18 mouse cellular contexts compared by ENCODE assay signal in genomic region chr4:134362124-134362523, GRCm38 (mm10). TPM values are rescaled to one million over a fixed set of nuclear protein-coding genes. Genes with fewer than 3 reads are reported as not detected.
DNase-seq lines count a peak whose midpoint lies in the region; ATAC-seq and TF ChIP-seq lines count a peak whose summit lies in the region.
"Had no signal": no experiment of that assay in that cellular context is flagged by ENCODE, and none has a peak within 500 bp of the region (broad histone marks: within the 10 kb centered on the region; RNA-seq: fewer than 3 reads in every experiment).

No protein-coding gene starts in this region.

- no peak for DNase-seq in forebrain, embryonic 10.5 days (ENCODE audit: extremely low spot score, low spot score)
- DNase-seq in spleen, adult 2 months (ENCODE audit: low read depth in 1 of 2, low spot score in 2 of 2), result no peak
- no peak for DNase-seq in spleen, postnatal 14 days (ENCODE audit: low spot score in 2 of 2)
- DNase-seq in layer of hippocampus, adult 8-10 months (ENCODE audit: low spot score in 2 of 2), result no peak
- DNase-seq: gastrocnemius, postnatal 25 days had no signal

- WGBS in forebrain, embryonic 12.5 days, result 73% methylated on average over 9 of the region's 9 CpGs
- 67% methylated on average over 9 of the region's 9 CpGs for WGBS in forebrain, embryonic 10.5 days
- 39% methylated on average over 9 of the region's 9 CpGs for WGBS in spleen, adult 2 months
- 46% methylated on average over 9 of the region's 9 CpGs for WGBS in heart, embryonic 13.5 days
- WGBS in intestine, embryonic 15.5 days, result 59% methylated on average over 9 of the region's 9 CpGs
- WGBS in hindbrain, embryonic 16.5 days, result 71% methylated on average over 9 of the region's 9 CpGs

- no peak overlapping the region for H3K4me2 ChIP-seq in forebrain, embryonic 12.5 days
- peak overlapping the region; percentile 42 for H3K4me2 ChIP-seq in heart, embryonic 13.5 days
- no peak overlapping the region for H3K4me2 ChIP-seq in intestine, embryonic 15.5 days (replicated peaks)
- no peak overlapping the region for H3K4me2 ChIP-seq in hindbrain, embryonic 16.5 days (ENCODE audit: low read length)
- H3K4me2 ChIP-seq: limb, embryonic 12.5 days had no signal

- H3K9ac ChIP-seq in forebrain, embryonic 12.5 days, result peak overlapping the region; percentile 25; the same call in 1 of the 2 replicates
- peak overlapping the region; percentile 50; the same call in 1 of the 2 replicates for H3K9ac ChIP-seq in heart, embryonic 13.5 days
- no peak overlapping the region for H3K9ac ChIP-seq in intestine, embryonic 15.5 days
- no peak overlapping the region for H3K9ac ChIP-seq in hindbrain, embryonic 16.5 days (ENCODE audit: low read depth, low read length)
- H3K9ac ChIP-seq: limb, embryonic 12.5 days; liver, embryonic 15.5 days had no signal

- H3K4me3 ChIP-seq in forebrain, embryonic 12.5 days (replicated peaks), result no peak overlapping the region
- H3K4me3 ChIP-seq in forebrain, embryonic 10.5 days, result no peak overlapping the region
- no peak overlapping the region for H3K4me3 ChIP-seq in spleen, adult 2 months (ENCODE audit: extremely low read depth, insufficient read depth, insufficient read length)
- H3K4me3 ChIP-seq in heart, embryonic 13.5 days, result no peak overlapping the region
- no peak overlapping the region for H3K4me3 ChIP-seq in intestine, embryonic 15.5 days (replicated peaks)
- no peak overlapping the region for H3K4me3 ChIP-seq in hindbrain, embryonic 16.5 days (ENCODE audit: low read length)
- H3K4me3 ChIP-seq: limb, embryonic 12.5 days; liver, embryonic 15.5 days; myocyte had no signal

- H3K9me3 ChIP-seq in forebrain, embryonic 12.5 days, result no peaks in the 10 kb centered on the region
- no peaks in the 10 kb centered on the region for H3K9me3 ChIP-seq in forebrain, embryonic 10.5 days
- no peaks in the 10 kb centered on the region for H3K9me3 ChIP-seq in heart, embryonic 13.5 days
- no peaks in the 10 kb centered on the region for H3K9me3 ChIP-seq in intestine, embryonic 15.5 days
- H3K9me3 ChIP-seq in hindbrain, embryonic 16.5 days (ENCODE audit: control insufficient read depth, low read length), result no peaks in the 10 kb centered on the region
- H3K9me3 ChIP-seq: limb, embryonic 12.5 days; liver, embryonic 15.5 days; midbrain, embryonic 10.5 days had no signal

- no peak overlapping the region for H3K27ac ChIP-seq in forebrain, embryonic 12.5 days
- no peak overlapping the region for H3K27ac ChIP-seq in forebrain, embryonic 10.5 days
- peak overlapping the region; percentile 82 for H3K27ac ChIP-seq in spleen, adult 2 months (ENCODE audit: insufficient read depth, low read length)
- peak overlapping the region; percentile 9; the same call in 1 of the 2 replicates for H3K27ac ChIP-seq in heart, embryonic 13.5 days (replicated peaks)
- peak overlapping the region; percentile 27 for H3K27ac ChIP-seq in intestine, embryonic 15.5 days
- no peak overlapping the region for H3K27ac ChIP-seq in hindbrain, embryonic 16.5 days (ENCODE audit: low read depth, low read length)
- H3K27ac ChIP-seq: hindbrain, postnatal 0 days; liver, embryonic 15.5 days; midbrain, embryonic 10.5 days had no signal

- no peaks in the 10 kb centered on the region for H3K36me3 ChIP-seq in forebrain, embryonic 12.5 days (replicated peaks)
- H3K36me3 ChIP-seq in forebrain, embryonic 10.5 days (replicated peaks), result no peaks in the 10 kb centered on the region
- H3K36me3 ChIP-seq in spleen, adult 2 months (ENCODE audit: control insufficient read depth, insufficient read depth, low read length), result no peaks in the 10 kb centered on the region
- H3K36me3 ChIP-seq in heart, embryonic 13.5 days, result no peaks in the 10 kb centered on the region
- no peaks in the 10 kb centered on the region for H3K36me3 ChIP-seq in intestine, embryonic 15.5 days
- H3K36me3 ChIP-seq in hindbrain, embryonic 16.5 days (ENCODE audit: control insufficient read depth, insufficient read depth, low read length), result no peaks in the 10 kb centered on the region
- H3K36me3 ChIP-seq: limb, embryonic 12.5 days; liver, embryonic 15.5 days; midbrain, embryonic 10.5 days had no signal

- no peak for ATAC-seq in forebrain, embryonic 12.5 days (ENCODE audit: low FRiP score)
- ATAC-seq in heart, embryonic 13.5 days (ENCODE audit: extremely low read depth, insufficient number of reproducible peaks, low FRiP score, low TSS enrichment), result no peak
- no peak for ATAC-seq in intestine, embryonic 15.5 days
- ATAC-seq in hindbrain, embryonic 16.5 days, result no peak
- ATAC-seq: forebrain, embryonic 16.5 days; hindbrain, postnatal 0 days had no signal

- H3K27me3 ChIP-seq in forebrain, embryonic 12.5 days, result peaks cover 48% of the 10 kb centered on the region
- peaks cover 89% of the 10 kb centered on the region for H3K27me3 ChIP-seq in forebrain, embryonic 10.5 days (ENCODE audit: poor library complexity, severe bottlenecking)
- no peaks in the 10 kb centered on the region for H3K27me3 ChIP-seq in spleen, adult 2 months (ENCODE audit: control insufficient read depth, insufficient read depth, low read length)
- H3K27me3 ChIP-seq in heart, embryonic 13.5 days (replicated peaks), result peaks cover 31% of the 10 kb centered on the region
- H3K27me3 ChIP-seq in intestine, embryonic 15.5 days (replicated peaks), result no peaks in the 10 kb centered on the region
- no peaks in the 10 kb centered on the region for H3K27me3 ChIP-seq in hindbrain, embryonic 16.5 days (replicated peaks; ENCODE audit: control insufficient read depth, insufficient read depth, low read length)
- H3K27me3 ChIP-seq: CH12.LX had no signal

- TF ChIP-seq POLR2A in spleen, adult 2 months (IDR thresholded peaks at IDR 0.05; ENCODE audit: low read depth, low read length), result no peak

- peaks cover 8% of the 10 kb centered on the region for H3K4me1 ChIP-seq in forebrain, embryonic 12.5 days
- H3K4me1 ChIP-seq in forebrain, embryonic 10.5 days, result peaks cover 29% of the 10 kb centered on the region
- H3K4me1 ChIP-seq in spleen, adult 2 months (ENCODE audit: control insufficient read depth, insufficient read depth, insufficient read length), result peaks cover 38% of the 10 kb centered on the region; the same call in 1 of the 2 replicates
- H3K4me1 ChIP-seq in heart, embryonic 13.5 days, result peaks cover 29% of the 10 kb centered on the region
- peaks cover 25% of the 10 kb centered on the region for H3K4me1 ChIP-seq in intestine, embryonic 15.5 days (replicated peaks)
- peaks cover 4% of the 10 kb centered on the region for H3K4me1 ChIP-seq in hindbrain, embryonic 16.5 days (ENCODE audit: control insufficient read depth, insufficient read depth, low read depth, low read length)

- no peak for TF ChIP-seq CTCF in spleen, adult 2 months (IDR thresholded peaks at IDR 0.05; ENCODE audit: extremely low read depth, insufficient read depth, insufficient read length, insufficient replicate concordance)

RNA-seq across cellular contexts. Expression of gene Slc30a2, which starts 19.1 kb away (rescaled TPM):
- not detected in 2 replicates for polyA plus RNA-seq in forebrain, embryonic 12.5 days (2016; fragmentation: Nextera tagmentation; extraction: Ambion mirVana)
- not detected in 2 replicates for polyA plus RNA-seq in forebrain, embryonic 10.5 days (2016; fragmentation: Nextera tagmentation; extraction: Ambion mirVana)
- polyA plus RNA-seq in spleen, adult 2 months (2012; rRNA removed), result 1.5 and 4.0 TPM in 2 replicates
- polyA plus RNA-seq in heart, embryonic 13.5 days (2015; fragmentation: Nextera tagmentation; extraction: Ambion mirVana), result 0.11 and 0.19 TPM in 2 replicates
- polyA plus RNA-seq in intestine, embryonic 15.5 days (2015; fragmentation: Nextera tagmentation; extraction: Ambion mirVana), result 4.4 and 4.5 TPM in 2 replicates
- under 1 TPM in 1 of 4 experiments, not detected in 3; 0.49 TPM for total RNA-seq in layer of hippocampus, adult 8-10 months (2022)
- polyA plus RNA-seq in hindbrain, embryonic 16.5 days (2015; fragmentation: Nextera tagmentation; extraction: Ambion mirVana), result 0.17 and 0.25 TPM in 2 replicates
- total RNA-seq: hindbrain, postnatal 0 days; neutrophil, adult 5-6 weeks had no signal

RNA-seq across cellular contexts. Expression of gene Extl1, which starts 21.5 kb away (rescaled TPM):
- 0.32 and 0.37 TPM in 2 replicates for polyA plus RNA-seq in forebrain, embryonic 12.5 days (2016; fragmentation: Nextera tagmentation; extraction: Ambion mirVana)
- polyA plus RNA-seq in forebrain, embryonic 10.5 days (2016; fragmentation: Nextera tagmentation; extraction: Ambion mirVana), result 0.22 and 0.27 TPM in 2 replicates
- polyA plus RNA-seq in spleen, adult 2 months (2012; rRNA removed), result 7.2 and 8.5 TPM in 2 replicates
- 2.7 and 3.3 TPM in 2 replicates for polyA plus RNA-seq in heart, embryonic 13.5 days (2015; fragmentation: Nextera tagmentation; extraction: Ambion mirVana)
- 1.4 and 1.5 TPM in 2 replicates for polyA plus RNA-seq in intestine, embryonic 15.5 days (2015; fragmentation: Nextera tagmentation; extraction: Ambion mirVana)
- 10 to 100 TPM; 36.5 to 47.8 (median 42.9) TPM for total RNA-seq in layer of hippocampus, adult 8-10 months (2022)
- 0.65 and 0.66 TPM in 2 replicates for polyA plus RNA-seq in hindbrain, embryonic 16.5 days (2015; fragmentation: Nextera tagmentation; extraction: Ambion mirVana)

RNA-seq across cellular contexts. Expression of gene Pafah2, which starts 34.0 kb away (rescaled TPM):
- polyA plus RNA-seq in forebrain, embryonic 12.5 days (2016; fragmentation: Nextera tagmentation; extraction: Ambion mirVana), result 7.2 and 8.3 TPM in 2 replicates
- polyA plus RNA-seq in forebrain, embryonic 10.5 days (2016; fragmentation: Nextera tagmentation; extraction: Ambion mirVana), result 6.3 and 6.4 TPM in 2 replicates
- polyA plus RNA-seq in spleen, adult 2 months (2012; rRNA removed), result 3.8 and 4.9 TPM in 2 replicates
- polyA plus RNA-seq in heart, embryonic 13.5 days (2015; fragmentation: Nextera tagmentation; extraction: Ambion mirVana), result 9.0 and 9.9 TPM in 2 replicates
- 42.4 and 42.6 TPM in 2 replicates for polyA plus RNA-seq in intestine, embryonic 15.5 days (2015; fragmentation: Nextera tagmentation; extraction: Ambion mirVana)
- 10 to 100 TPM in 1 of 4 experiments, 1 to 10 TPM in 3; 5.5 to 10.5 (median 8.5) TPM for total RNA-seq in layer of hippocampus, adult 8-10 months (2022)
- 7.8 and 8.5 TPM in 2 replicates for polyA plus RNA-seq in hindbrain, embryonic 16.5 days (2015; fragmentation: Nextera tagmentation; extraction: Ambion mirVana)

RNA-seq across cellular contexts. Expression of gene Trim63, which starts 47.2 kb away (rescaled TPM):
- 0.17 and 0.27 TPM in 2 replicates for polyA plus RNA-seq in forebrain, embryonic 12.5 days (2016; fragmentation: Nextera tagmentation; extraction: Ambion mirVana)
- 0.22 and 0.84 TPM in 2 replicates for polyA plus RNA-seq in forebrain, embryonic 10.5 days (2016; fragmentation: Nextera tagmentation; extraction: Ambion mirVana)
- 0.12 and 0.32 TPM in 2 replicates for polyA plus RNA-seq in spleen, adult 2 months (2012; rRNA removed)
- 108 and 136 TPM in 2 replicates for polyA plus RNA-seq in heart, embryonic 13.5 days (2015; fragmentation: Nextera tagmentation; extraction: Ambion mirVana)
- 0.68 and 1.0 TPM in 2 replicates for polyA plus RNA-seq in intestine, embryonic 15.5 days (2015; fragmentation: Nextera tagmentation; extraction: Ambion mirVana)
- not detected for total RNA-seq in layer of hippocampus, adult 8-10 months (2022)
- 0.76 and 1.2 TPM in 2 replicates for polyA plus RNA-seq in hindbrain, embryonic 16.5 days (2015; fragmentation: Nextera tagmentation; extraction: Ambion mirVana)
- total RNA-seq: layer of hippocampus, adult 18-20 months; neutrophil, adult 5-6 weeks had no signal

Comparison
In these comparisons a context has a peak if more than half of its experiments do, and no peak if none do; other contexts are left out.
1. H3K27ac ChIP-seq: peak in spleen, adult 2 months (single experiment), heart, embryonic 13.5 days (single experiment) and intestine, embryonic 15.5 days (single experiment); none in forebrain, embryonic 12.5 days (single experiment), forebrain, embryonic 10.5 days (single experiment) and hindbrain, embryonic 16.5 days (single experiment).
2. H3K9ac ChIP-seq: peak in forebrain, embryonic 12.5 days (single experiment) and heart, embryonic 13.5 days (single experiment); none in intestine, embryonic 15.5 days (single experiment) and hindbrain, embryonic 16.5 days (single experiment).